Mouse (Mus musculus) layer of hippocampus, adult 6 months (tissue): Measurements from ENCODE around the gene Olfr126. TPM values are rescaled to one million over a fixed set of nuclear protein-coding genes. Genes with fewer than 3 reads are reported as not detected.

ENCODE experiments used
- long read RNA-seq, 2 experiments: library from polyadenylated mRNA; unstranded; transcript quantifications; one replicate each; pipeline ENCODE4 v2.0.0; 2019 to 2020
- polyA plus RNA-seq: library from polyadenylated mRNA; unstranded; fragments of <200 nt; fragmentation: Nextera tagmentation; gene quantifications from 2 replicates; pipeline ENCODE4 v1.2.3, GENCODE M21; 2021

Olfr126 gene
- not detected in 2 replicates for polyA plus RNA-seq
- long read RNA-seq, experiment 1: 0 reads
- long read RNA-seq, experiment 2: 0 reads

DNA sequence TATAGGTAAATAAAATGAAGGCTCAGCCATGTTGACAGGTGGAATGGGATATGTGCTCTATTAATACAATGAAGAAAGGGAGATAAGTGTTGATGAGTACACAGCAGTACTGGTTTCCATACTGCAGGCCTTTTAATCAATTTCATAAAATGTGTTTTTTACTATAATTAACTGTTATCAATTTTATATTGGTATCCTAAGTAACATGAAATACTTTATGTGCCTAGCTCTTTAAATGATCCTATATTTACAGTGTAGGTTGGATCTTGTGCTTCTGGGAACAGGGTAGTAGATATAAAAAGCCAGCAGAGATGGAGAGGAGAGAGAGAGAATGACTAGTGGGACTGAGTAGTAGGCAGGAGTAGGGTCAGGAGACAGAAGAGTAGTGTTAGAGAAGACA, at the start of gene Olfr126:
Olfr126 (plus strand) TSS at position 301 of the 400 bp plus-strand sequence.

DNA sequence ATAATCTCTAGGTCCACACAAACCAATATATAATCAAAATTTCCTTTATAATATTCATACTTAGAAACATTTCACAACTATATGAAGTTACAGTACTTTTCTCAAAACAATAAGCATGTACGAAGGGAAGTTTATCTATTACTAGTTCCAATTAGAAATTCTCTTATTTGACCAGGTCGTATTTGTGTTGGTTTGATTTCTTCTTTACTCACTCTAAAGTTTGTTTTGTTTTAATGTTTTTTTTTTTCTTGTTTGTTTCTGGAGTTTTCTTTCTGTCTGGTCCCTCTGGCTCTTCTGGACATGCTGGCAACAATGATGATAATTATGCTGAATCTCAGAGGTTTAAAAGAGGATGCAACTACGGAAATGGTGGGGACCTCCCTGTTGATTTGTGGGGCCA, 47.7 kb upstream of the Olfr126 start, which contains the start of gene Olfr124:
Olfr124 (plus strand) TSS at position 301 of the 400 bp plus-strand sequence.

DNA sequence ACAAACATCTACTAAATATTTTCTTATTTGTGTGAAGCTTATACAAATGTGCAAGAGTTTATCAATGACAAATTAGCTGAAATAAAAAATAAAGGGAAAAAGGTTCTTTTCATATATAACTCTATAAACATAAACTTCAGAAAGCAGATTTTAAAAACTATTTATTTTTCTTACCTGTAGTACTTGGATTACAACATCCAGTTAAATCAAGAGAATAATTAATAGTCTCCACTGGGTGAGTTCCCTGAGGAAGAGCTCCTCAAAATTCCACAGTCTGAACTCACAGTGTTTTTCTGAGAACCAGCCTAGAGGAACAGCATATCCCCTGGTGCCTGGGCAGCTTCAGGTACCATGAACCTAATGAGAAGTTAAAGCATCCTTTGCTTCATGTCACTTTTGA, 14.6 kb upstream of the Olfr126 start, which contains the start of gene Olfr125:
Olfr125 (plus strand) TSS at position 301 of the 400 bp plus-strand sequence.

DNA sequence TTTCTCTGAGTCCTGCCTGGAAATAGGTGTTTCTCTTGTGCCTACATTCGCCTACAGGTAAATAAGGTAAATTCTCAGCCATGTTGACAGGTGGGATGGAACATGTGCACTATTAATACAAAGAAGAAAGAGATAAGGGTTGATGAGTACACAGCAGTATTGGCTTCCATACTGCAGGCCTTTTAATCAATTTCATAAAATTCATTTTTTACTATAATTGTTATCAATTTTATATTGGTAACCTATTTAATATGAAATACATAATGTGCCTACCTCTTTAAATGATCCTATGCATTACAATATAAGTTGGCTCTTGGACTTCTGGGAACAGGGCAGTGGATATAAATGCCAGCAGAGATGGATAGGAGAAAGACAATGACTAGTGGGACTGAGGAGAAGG, 52.9 kb downstream of the Olfr126 start, which contains the start of gene Olfr127:
Olfr127 (plus strand) TSS at position 301 of the 400 bp plus-strand sequence.

Other genes with a start within 250 kb of the Olfr126 start
- not detected in 2 replicates for gene Olfr115, start 220.4 kb upstream of the Olfr126 start, polyA plus RNA-seq
- not detected in 2 replicates for gene Olfr116, start 220.3 kb upstream of the Olfr126 start, polyA plus RNA-seq
- not detected in 2 replicates for gene Olfr117, start 183.7 kb upstream of the Olfr126 start, polyA plus RNA-seq
- gene Olfr118, start 180.5 kb upstream of the Olfr126 start, polyA plus RNA-seq: not detected in 2 replicates
- not detected in 2 replicates for gene Olfr119, start 150.9 kb upstream of the Olfr126 start, polyA plus RNA-seq
- gene Olfr120, start 125.7 kb upstream of the Olfr126 start, polyA plus RNA-seq: not detected in 2 replicates
- gene Olfr121, start 98.6 kb upstream of the Olfr126 start, polyA plus RNA-seq: not detected in 2 replicates
- not detected in 2 replicates for gene Olfr122, start 78.9 kb upstream of the Olfr126 start, polyA plus RNA-seq
- gene Olfr123, start 54.0 kb upstream of the Olfr126 start, polyA plus RNA-seq: not detected in 2 replicates
- not detected in 2 replicates for gene Olfr124, start 47.6 kb upstream of the Olfr126 start, polyA plus RNA-seq
- not detected in 2 replicates for gene Olfr125, start 14.5 kb upstream of the Olfr126 start, polyA plus RNA-seq
- not detected in 2 replicates for gene Olfr127, start 53.0 kb downstream of the Olfr126 start, polyA plus RNA-seq
- not detected in 2 replicates for gene Olfr128, start 73.1 kb downstream of the Olfr126 start, polyA plus RNA-seq
- not detected in 2 replicates for gene Olfr761, start 105.6 kb downstream of the Olfr126 start, polyA plus RNA-seq
- not detected in 2 replicates for gene Olfr129, start 212.6 kb downstream of the Olfr126 start, polyA plus RNA-seq
- not detected in 2 replicates for gene Olfr130, start 216.4 kb downstream of the Olfr126 start, polyA plus RNA-seq
- gene Olfr131, start 241.2 kb downstream of the Olfr126 start, polyA plus RNA-seq: not detected in 2 replicates